Mouse (Mus musculus) CH12.LX (cell line): ENCODE data around the gene Pik3r2. TPM values are rescaled to one million over a fixed set of nuclear protein-coding genes. Genes with fewer than 3 reads are reported as not detected.

ENCODE experiments used
- DNase-seq: peaks from one replicate; pipeline ENCODE4 v3.0.0-alpha.2; 2013; ENCODE audit errors: extremely low read depth
- H3K27ac ChIP-seq: 2 replicates; pipeline ENCODE4 v1.5.1; 2012; ENCODE audit warnings: low read depth, mild to moderate bottlenecking, control low read depth, moderate library complexity; ENCODE audit not compliant: insufficient read depth
- H3K27me3 ChIP-seq: replicated peaks from 2 replicates; pipeline ENCODE3; 2012; ENCODE audit warnings: inconsistent platforms
- H3K36me3 ChIP-seq, 2 experiments: replicated peaks in 1 of 2; 2 replicates each; pipeline versions ENCODE3 to v1.6.1; 2012; ENCODE audit warnings: inconsistent platforms in 1 of 2, low read length in 1 of 2, mild to moderate bottlenecking in 1 of 2, mixed read lengths in 1 of 2, moderate library complexity in 1 of 2; ENCODE audit not compliant: control insufficient read depth in 1 of 2, insufficient read depth in 1 of 2
- H3K4me1 ChIP-seq, 2 experiments: 2 replicates each; pipeline ENCODE4 v1.6.1; 2012; ENCODE audit warnings: inconsistent platforms in 1 of 2, moderate library complexity in 1 of 2; ENCODE audit not compliant: insufficient read depth in 2 of 2, control insufficient read depth in 1 of 2
- H3K4me2 ChIP-seq: 2 replicates; pipeline ENCODE4 v1.6.1; 2012; ENCODE audit warnings: low read depth, mild to moderate bottlenecking, control low read depth; ENCODE audit not compliant: poor library complexity, insufficient read depth, severe bottlenecking
- H3K4me3 ChIP-seq, 3 experiments: fragments of 150-350 bp in 1 of 3; sonication (generic) in 1 of 3; replicated peaks in 1 of 3; 2 replicates each; pipeline versions ENCODE3 to v1.5.1; 2011 to 2012; ENCODE audit warnings: low read depth in 2 of 3, low read length in 2 of 3, mild to moderate bottlenecking in 2 of 3, moderate library complexity in 2 of 3, control low read depth in 1 of 3, improper control_type of control experiment in 1 of 3, inconsistent platforms in 1 of 3, mixed read lengths in 1 of 3; ENCODE audit not compliant: poor library complexity in 1 of 3
- H3K79me2 ChIP-seq: replicated peaks from 2 replicates; pipeline ENCODE4 v1.6.1; 2012; ENCODE audit warnings: mild to moderate bottlenecking, moderate library complexity; ENCODE audit not compliant: control insufficient read depth, poor library complexity, insufficient read depth, severe bottlenecking; ENCODE audit errors: extremely low read depth
- H3K9ac ChIP-seq: 2 replicates; pipeline ENCODE4 v1.6.1; 2012; ENCODE audit warnings: low read depth, mild to moderate bottlenecking, control low read depth, moderate library complexity; ENCODE audit not compliant: insufficient read depth
- H3K9me3 ChIP-seq: replicated peaks from 2 replicates; pipeline ENCODE3; 2012; ENCODE audit warnings: low read length, inconsistent platforms, mixed read lengths
- BHLHE40 ChIP-seq: IDR thresholded peaks from 2 replicates; pipeline ENCODE4 v1.6.1; 2011; ENCODE audit warnings: mild to moderate bottlenecking, low read depth, low read length, improper control_type of control experiment
- CHD1 ChIP-seq: IDR thresholded peaks from 2 replicates; pipeline ENCODE4 v1.6.1; 2012; ENCODE audit warnings: low read depth, low read length, improper control_type of control experiment, inconsistent platforms
- CHD2 ChIP-seq: IDR thresholded peaks from 2 replicates; pipeline ENCODE4 v1.6.1; 2011; ENCODE audit warnings: low read length, improper control_type of control experiment
- ELF1 ChIP-seq: IDR thresholded peaks from 2 replicates; pipeline ENCODE4 v1.6.1; 2014; ENCODE audit warnings: low read depth, mild to moderate bottlenecking, inconsistent platforms, low read length, improper control_type of control experiment
- ETS1 ChIP-seq: conservative IDR thresholded peaks from 2 replicates; pipeline ENCODE4 v1.6.1; 2012; ENCODE audit warnings: low read depth, mild to moderate bottlenecking, inconsistent platforms, low read length, improper control_type of control experiment, moderate library complexity
- GABPA ChIP-seq: IDR thresholded peaks from 2 replicates; pipeline ENCODE4 v1.6.1; 2012; ENCODE audit warnings: low read depth, low read length, improper control_type of control experiment, inconsistent platforms; ENCODE audit not compliant: insufficient replicate concordance
- HCFC1 ChIP-seq: IDR thresholded peaks from 2 replicates; pipeline ENCODE4 v1.6.1; 2012; ENCODE audit warnings: low read depth, mild to moderate bottlenecking, inconsistent platforms, low read length, improper control_type of control experiment
- IRF4 ChIP-seq: IDR thresholded peaks from 2 replicates; pipeline ENCODE4 v1.6.1; 2014; ENCODE audit warnings: low read depth, mild to moderate bottlenecking, inconsistent platforms, low read length, improper control_type of control experiment
- JUN ChIP-seq: IDR thresholded peaks from 2 replicates; pipeline ENCODE4 v1.6.1; 2011; ENCODE audit warnings: low read depth, mild to moderate bottlenecking, low read length, improper control_type of control experiment, moderate library complexity; ENCODE audit not compliant: insufficient read depth
- JUND ChIP-seq: conservative IDR thresholded peaks from 2 replicates; pipeline ENCODE4 v1.6.1; 2011; ENCODE audit warnings: low read depth, low read length, improper control_type of control experiment
- KAT2A ChIP-seq: IDR thresholded peaks from 2 replicates; pipeline ENCODE4 v1.6.1; 2012; ENCODE audit warnings: low read length, improper control_type of control experiment, inconsistent platforms; ENCODE audit not compliant: insufficient replicate concordance
- MAX ChIP-seq: IDR thresholded peaks from 2 replicates; pipeline ENCODE4 v1.6.1; 2011; ENCODE audit warnings: low read length, improper control_type of control experiment
- MAZ ChIP-seq: IDR thresholded peaks from 2 replicates; pipeline ENCODE4 v1.6.1; 2012; ENCODE audit warnings: low read depth, mild to moderate bottlenecking, inconsistent platforms, low read length, improper control_type of control experiment, moderate library complexity
- MEF2A ChIP-seq: IDR thresholded peaks from 2 replicates; pipeline ENCODE4 v1.6.1; 2014; ENCODE audit warnings: low read depth, mild to moderate bottlenecking, inconsistent platforms, low read length, improper control_type of control experiment, borderline replicate concordance
- MXI1 ChIP-seq: IDR thresholded peaks from 2 replicates; pipeline ENCODE4 v1.6.1; 2011; ENCODE audit warnings: mild to moderate bottlenecking, low read depth, low read length, improper control_type of control experiment
- MYC ChIP-seq: IDR thresholded peaks from 2 replicates; pipeline ENCODE4 v1.6.1; 2011; ENCODE audit warnings: low read depth, mild to moderate bottlenecking, improper control_type of control experiment, low read length
- NELFE ChIP-seq: IDR thresholded peaks from 2 replicates; pipeline ENCODE4 v1.6.1; 2011; ENCODE audit warnings: low read depth, low read length, improper control_type of control experiment
- NRF1 ChIP-seq: IDR thresholded peaks from 2 replicates; pipeline ENCODE4 v1.6.1; 2014; ENCODE audit warnings: low read depth, mild to moderate bottlenecking, inconsistent platforms, low read length, improper control_type of control experiment, moderate library complexity
- PAX5 ChIP-seq: IDR thresholded peaks from 2 replicates; pipeline ENCODE4 v1.6.1; 2012; ENCODE audit warnings: low read length, inconsistent platforms, mixed read lengths
- POLR2A ChIP-seq: IDR thresholded peaks from 2 replicates; pipeline ENCODE4 v1.6.1; 2011; ENCODE audit warnings: low read depth, mild to moderate bottlenecking, improper control_type of control experiment, low read length
- POLR2AphosphoS2 ChIP-seq: IDR thresholded peaks from 2 replicates; pipeline ENCODE4 v1.6.1; 2011; ENCODE audit warnings: low read depth, low read length, improper control_type of control experiment
- RAD21 ChIP-seq: IDR thresholded peaks from 2 replicates; pipeline ENCODE4 v1.6.1; 2011; ENCODE audit warnings: low read depth, mild to moderate bottlenecking, low read length, improper control_type of control experiment, moderate library complexity
- RCOR1 ChIP-seq: conservative IDR thresholded peaks from 2 replicates; pipeline ENCODE4 v1.6.1; 2012; ENCODE audit warnings: low read depth, mild to moderate bottlenecking, inconsistent platforms, low read length, improper control_type of control experiment
- SIN3A ChIP-seq: IDR thresholded peaks from 2 replicates; pipeline ENCODE4 v1.6.1; 2012; ENCODE audit warnings: low read length, improper control_type of control experiment, inconsistent platforms
- SMC3 ChIP-seq: IDR thresholded peaks from 2 replicates; pipeline ENCODE4 v1.6.1; 2011; ENCODE audit warnings: low read depth, low read length, improper control_type of control experiment
- TBP ChIP-seq: conservative IDR thresholded peaks from 2 replicates; pipeline ENCODE4 v1.6.1; 2011; ENCODE audit warnings: low read depth, low read length, improper control_type of control experiment
- TCF12 ChIP-seq: IDR thresholded peaks from 2 replicates; pipeline ENCODE4 v1.6.1; 2014; ENCODE audit warnings: low read depth, mild to moderate bottlenecking, inconsistent platforms, low read length, improper control_type of control experiment
- UBTF ChIP-seq: IDR thresholded peaks from 2 replicates; pipeline ENCODE4 v1.6.1; 2012; ENCODE audit warnings: low read depth, mild to moderate bottlenecking, inconsistent platforms, low read length, improper control_type of control experiment, moderate library complexity
- USF2 ChIP-seq: conservative IDR thresholded peaks from 2 replicates; pipeline ENCODE4 v1.6.1; 2011; ENCODE audit warnings: low read depth, low read length, improper control_type of control experiment
- ZKSCAN1 ChIP-seq: IDR thresholded peaks from 2 replicates; pipeline ENCODE4 v1.6.1; 2012; ENCODE audit warnings: low read depth, inconsistent platforms, low read length, improper control_type of control experiment, borderline replicate concordance
- ZMIZ1 ChIP-seq: IDR thresholded peaks from 2 replicates; pipeline ENCODE4 v1.6.1; 2012; ENCODE audit warnings: low read depth, mild to moderate bottlenecking, inconsistent platforms, low read length, improper control_type of control experiment
- dilution Hi-C: fragments of 300-500 bp; cut with MboI; formaldehyde crosslinking; loops from 2 replicates; pipeline ENCODE4 v1.14.3; 2020; ENCODE audit warnings: low sequenced_read_pairs; ENCODE audit not compliant: extremely low pct_unique_long_range_greater_than_20kb, extremely low pct_ligation_motif_present
- in situ Hi-C: fragments of 300-500 bp; cut with MboI; formaldehyde crosslinking; loops from 3 replicates; pipeline ENCODE4 v1.14.3; 2019; ENCODE audit warnings: low sequenced_read_pairs, low pct_ligation_motif_present, low pct_unique_long_range_greater_than_20kb, mixed read lengths
- polyA plus RNA-seq: library from polyadenylated mRNA; unstranded; fragments of >175 nt; gene quantifications from 2 replicates; pipeline ENCODE4 v1.2.1, GENCODE M21; 2012; ENCODE audit warnings: low read depth; ENCODE audit not compliant: insufficient read length
- total RNA-seq, 2 experiments: library from RNA; depleted of rRNA; stranded (reverse); fragments of 300-350 nt in 1 of 2; fragments of >200 nt in 1 of 2; gene quantifications; 2 replicates each; pipeline ENCODE4 v1.2.3; 2012 to 2014

Gene Pik3r2
- total and polyA plus RNA-seq, 3 experiments: 13.8 to 45.9 (median 25.8) TPM

- Histone ChIP-seq H3K27ac (no peak overlapping the region), H3K27me3 (no peaks in the 10 kb centered on the region), H3K4me1 (peaks cover 53 to 77% of the 10 kb centered on the region in 2 experiments), H3K36me3 (peaks cover 32 to 59% of the 10 kb centered on the region in 2 experiments), H3K9ac (no peak overlapping the region), H3K4me3 (no peak overlapping the region), H3K4me2 (no peak overlapping the region), H3K79me2 (no peaks in the 10 kb centered on the region), H3K9me3 (no peaks in the 10 kb centered on the region)
- DNase-seq: no peak
- in situ Hi-C loops: loop anchor here (5.0 kb wide), 1 partner anchor 32 kb away; no protein-coding TSS in a partner anchor
- dilution Hi-C loops: no loop called here
- TF ChIP-seq ZKSCAN1: no peak
- no peak for TF ChIP-seq BHLHE40
- TF ChIP-seq USF2: no peak
- no peak for TF ChIP-seq CHD1
- no peak for TF ChIP-seq MYC
- TF ChIP-seq TCF12: no peak
Measured at GRCm38 (mm10) chr8:70769858-70770257, 6.7 kb downstream of the Pik3r2 start.

DNA sequence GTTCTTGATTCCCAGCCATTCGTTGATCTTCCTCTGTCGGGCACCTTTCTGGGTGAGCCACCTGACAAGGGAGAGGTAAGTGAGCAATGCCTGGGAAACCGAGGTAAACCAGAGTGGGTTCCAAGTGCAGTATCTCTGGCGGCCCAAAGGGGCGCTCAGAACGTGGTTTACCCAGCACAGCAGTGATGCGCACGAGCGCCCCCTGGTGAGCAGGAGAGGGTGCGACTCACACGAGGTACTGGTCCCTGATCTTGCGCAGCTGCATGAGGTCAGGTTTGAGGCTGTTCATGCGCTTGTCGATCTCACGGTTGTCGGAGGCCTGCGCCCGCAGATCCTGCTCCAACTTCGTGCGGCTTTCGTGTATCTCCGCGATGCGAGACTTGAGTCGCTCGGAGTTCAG, 7.2 kb downstream of the Pik3r2 start:
- dilution Hi-C loops: no loop called here
- peaks cover 52 to 77% of the 10 kb centered on the region in 2 experiments for H3K4me1 ChIP-seq
- TF ChIP-seq MAZ (0 out of 2 replicates have a peak, but pooled peaks have one; percentile 16), JUND (peak; percentile 67), JUN (no peak), MYC (peak; percentile 98), NRF1 (peak; percentile 82), UBTF (no peak), POLR2AphosphoS2 (no peak), NELFE (peak; percentile 87; the same call in 1 of the 2 replicates), IRF4 (peak; percentile 72), TBP (no peak), RAD21 (peak; percentile 67), GABPA (no peak), SIN3A (peak; percentile 50; the same call in 1 of the 2 replicates), POLR2A (no peak), CHD1 (no peak), ZMIZ1 (no peak), USF2 (no peak), MEF2A (peak; percentile 52; the same call in 1 of the 2 replicates), KAT2A (no peak), HCFC1 (peak; percentile 45; the same call in 1 of the 2 replicates), ZKSCAN1 (no peak), MXI1 (peak; percentile 78; the same call in 1 of the 2 replicates), PAX5 (no peak), ELF1 (peak; percentile 52; the same call in 1 of the 2 replicates), CHD2 (no peak), TCF12 (peak; percentile 72), SMC3 (peak; percentile 89), RCOR1 (0 out of 2 replicates have a peak, but pooled peaks have one; percentile 29), ETS1 (peak; percentile 39; the same call in 1 of the 2 replicates), MAX (peak; percentile 94), BHLHE40 (no peak)

More for the DNA sequence above, 7.2 kb downstream of the Pik3r2 start:
- Histone ChIP-seq H3K79me2 (no peaks in the 10 kb centered on the region), H3K9me3 (no peaks in the 10 kb centered on the region), H3K4me2 (no peak overlapping the region; the same call in 1 of the 2 replicates), H3K36me3 (peaks cover 37 to 59% of the 10 kb centered on the region in 2 experiments), H3K4me3 (peak overlapping the region in 2 of 3 experiments; percentile 41 to 48), H3K27me3 (no peaks in the 10 kb centered on the region), H3K9ac (no peak overlapping the region), H3K27ac (peak overlapping the region; percentile 80)
- in situ Hi-C loops: loop anchor here (5.0 kb wide), 1 partner anchor 33 kb away; no protein-coding TSS in a partner anchor
- DNase-seq: peak; percentile 98
